Mouse (Mus musculus) lung, postnatal 0 days (tissue): ENCODE results near the gene Rps6kc1. TPM values are rescaled to one million over a fixed set of nuclear protein-coding genes. Genes with fewer than 3 reads are reported as not detected.
"Not testable (repeated sequence)": the region's sequence is repeated elsewhere in the genome, so short reads cannot be mapped to it uniquely, and the experiment has no call there.

Experiments used
- ATAC-seq: fragments of 200-750 bp; cut with Nextera tagmentation; 2 replicates; pipeline ENCODE4 v1.8.0; 2017; ENCODE audit warnings: moderate library complexity
- DNase-seq: peaks from one replicate; pipeline ENCODE4 v3.0.0-alpha.2; 2016; ENCODE audit warnings: low spot score
- H3K27ac ChIP-seq: fragments of 300-500 bp; sonication (generic); 2 replicates; pipeline ENCODE4 v1.5.1; 2014; ENCODE audit warnings: antibody characterized with exemption, mild to moderate bottlenecking, low read length, mixed read lengths
- H3K27me3 ChIP-seq: fragments of 300-500 bp; sonication (generic); replicated peaks from 2 replicates; pipeline ENCODE4 v1.6.1; 2014; ENCODE audit warnings: low read length, mixed read lengths; ENCODE audit not compliant: insufficient read depth
- H3K36me3 ChIP-seq: fragments of 300-500 bp; sonication (generic); 2 replicates; pipeline ENCODE4 v1.6.1; 2014; ENCODE audit warnings: low read length, mixed read lengths; ENCODE audit not compliant: insufficient read depth
- H3K4me1 ChIP-seq: fragments of 300-500 bp; sonication (generic); 2 replicates; pipeline ENCODE4 v1.6.1; 2014; ENCODE audit warnings: antibody characterized with exemption, low read depth, low read length, mixed read lengths; ENCODE audit not compliant: insufficient read depth
- H3K4me2 ChIP-seq: fragments of 300-500 bp; sonication (generic); replicated peaks from 2 replicates; pipeline ENCODE4 v1.6.1; 2014; ENCODE audit warnings: low read depth, mild to moderate bottlenecking, low read length, moderate library complexity, mixed read lengths
- H3K4me3 ChIP-seq: fragments of 300-500 bp; sonication (generic); 2 replicates; pipeline ENCODE4 v1.5.1; 2014; ENCODE audit warnings: low read depth, low read length
- H3K9ac ChIP-seq: fragments of 300-500 bp; sonication (generic); replicated peaks from 2 replicates; pipeline ENCODE4 v1.6.1; 2014; ENCODE audit warnings: low read depth, mild to moderate bottlenecking
- H3K9me3 ChIP-seq: fragments of 300-500 bp; sonication (generic); 2 replicates; pipeline ENCODE4 v1.6.1; 2016; ENCODE audit warnings: low read length, mixed read lengths
- CTCF ChIP-seq: IDR thresholded peaks from 2 replicates; pipeline ENCODE4 v1.5.1; 2016; ENCODE audit warnings: antibody characterized with exemption, mild to moderate bottlenecking
- EP300 ChIP-seq: IDR thresholded peaks from 2 replicates; pipeline ENCODE4 v1.6.1; 2016; ENCODE audit warnings: antibody characterized with exemption, mild to moderate bottlenecking, control low read depth
- WGBS: fragments of 180-500 bp; shearing (Covaris S2); extraction: QIAGEN DNeasy Blood & Tissue Kit; methylation state at CpG from one replicate; pipeline ENCODE4 v1.1.7; 2014; 5-methylcytosine and 5-hydroxymethylcytosine counted together
- polyA plus RNA-seq: library from polyadenylated mRNA; unstranded; fragments of >200 nt; fragmentation: Nextera tagmentation; extraction: Ambion mirVana; gene quantifications from 2 replicates; pipeline ENCODE4 v1.2.1, GENCODE M21; 2015

Gene Rps6kc1
- polyA plus RNA-seq, 1 experiment from 2014 or later: 8.5 TPM

DNA sequence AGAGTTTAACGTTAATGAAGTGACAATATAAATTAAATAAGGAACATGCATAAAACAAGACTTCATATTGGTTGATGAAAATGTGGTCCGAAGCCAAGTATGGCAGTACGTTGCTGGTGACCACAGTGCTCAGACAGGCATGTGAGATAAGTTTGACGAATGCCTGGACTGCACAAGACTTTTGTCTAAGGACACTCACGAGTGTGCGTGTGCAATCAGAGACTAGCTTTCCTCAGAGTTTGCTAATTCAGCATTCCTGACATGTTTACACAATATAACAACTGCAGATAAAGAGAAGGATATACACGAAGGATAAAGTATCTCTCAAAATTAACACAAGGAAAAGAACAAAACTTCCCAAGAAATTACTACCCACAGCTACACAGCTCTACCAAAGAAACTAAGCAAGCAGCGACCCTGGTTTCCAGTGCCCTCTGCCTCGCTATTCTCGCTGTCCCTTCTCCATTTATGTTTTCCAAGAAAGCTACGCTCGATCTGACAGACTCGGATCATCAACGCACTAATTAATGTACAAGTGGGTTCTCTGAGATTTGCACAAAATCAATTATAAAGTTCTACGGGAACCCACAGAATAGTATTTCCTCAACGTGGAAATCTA is 16.3 kb upstream of the Rps6kc1 start:
- peak; percentile 25 for ATAC-seq

DNA sequence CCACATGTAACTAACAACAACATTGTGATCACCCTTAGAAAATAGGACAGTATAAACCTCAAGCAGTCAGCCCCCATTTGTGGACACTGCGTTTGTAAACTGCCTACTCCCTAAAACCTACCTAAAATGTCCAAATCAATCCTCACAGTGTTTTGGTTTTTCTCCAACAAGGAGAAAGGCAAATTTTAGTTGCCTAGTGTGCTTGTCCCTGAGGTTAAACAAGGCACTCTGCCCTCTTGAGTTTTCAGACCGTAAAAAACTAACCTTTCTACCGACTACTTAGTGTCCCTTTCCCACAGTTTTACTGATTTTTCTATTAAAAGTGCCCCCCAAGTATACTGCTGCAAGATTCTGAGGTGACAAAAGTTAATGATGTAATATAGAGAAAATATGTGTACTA is 15.7 kb upstream of the Rps6kc1 start:
- ATAC-seq (no peak), DNase-seq (no peak)
- 45% methylated on average over 3 of the region's 3 CpGs for WGBS

More for the DNA sequence above, 16.3 kb upstream of the Rps6kc1 start:
- H3K9ac ChIP-seq: peak overlapping the region; percentile 81
- H3K27ac ChIP-seq: peak overlapping the region; percentile 96
- no peaks in the 10 kb centered on the region for H3K27me3 ChIP-seq
- no peaks in the 10 kb centered on the region for H3K9me3 ChIP-seq
- peak; percentile 85 for DNase-seq
- 6% methylated on average over 16 of the region's 16 CpGs for WGBS
- no peaks in the 10 kb centered on the region for H3K36me3 ChIP-seq
- H3K4me1 ChIP-seq: no peaks in the 10 kb centered on the region
- TF ChIP-seq CTCF (no peak), EP300 (peak; percentile 38; the same call in 1 of the 2 replicates)
- peak overlapping the region; percentile 66 for H3K4me3 ChIP-seq
- peak overlapping the region; percentile 65 for H3K4me2 ChIP-seq

DNA sequence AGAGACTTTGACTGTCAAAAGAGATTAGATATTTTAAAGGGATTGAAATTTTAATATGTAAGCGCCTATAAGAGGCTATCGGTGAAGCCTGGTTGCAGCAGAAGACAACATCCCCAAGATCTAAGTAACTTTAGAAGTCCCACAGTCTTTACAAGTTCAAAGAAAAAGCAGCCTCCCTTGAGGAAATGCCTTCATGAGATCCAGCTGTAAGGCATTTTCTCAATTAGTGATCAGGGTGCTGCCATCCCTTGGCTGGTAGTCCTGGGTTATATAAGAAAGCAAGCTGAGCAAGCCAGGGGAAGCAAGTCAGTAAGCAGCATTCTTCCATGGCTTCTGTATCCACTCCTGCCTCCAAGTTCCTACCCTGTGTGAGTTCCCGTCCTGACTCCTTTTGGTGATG is 13.2 kb upstream of the Rps6kc1 start, which contains the start of gene Angel2:
Angel2 (plus strand) TSS at position 301 of the 400 bp plus-strand sequence.
- ATAC-seq, H3K4me2 ChIP-seq, H3K9ac ChIP-seq, H3K27me3 ChIP-seq, DNase-seq, H3K4me1 ChIP-seq, H3K27ac ChIP-seq, H3K4me3 ChIP-seq, H3K36me3 ChIP-seq, H3K9me3 ChIP-seq: not testable (repeated sequence)
- 85% methylated on average over 3 of the region's 3 CpGs for WGBS

More for the DNA sequence above, 15.7 kb upstream of the Rps6kc1 start:
- Histone ChIP-seq H3K4me3 (peak overlapping the region; percentile 66; the same call in 1 of the 2 replicates), H3K9me3 (no peaks in the 10 kb centered on the region), H3K27me3 (no peaks in the 10 kb centered on the region), H3K36me3 (no peaks in the 10 kb centered on the region), H3K4me1 (no peaks in the 10 kb centered on the region), H3K9ac (no peak overlapping the region), H3K27ac (no peak overlapping the region), H3K4me2 (peak overlapping the region; percentile 65; the same call in 1 of the 2 replicates)
- no peak for TF ChIP-seq CTCF
- no peak for TF ChIP-seq EP300

DNA sequence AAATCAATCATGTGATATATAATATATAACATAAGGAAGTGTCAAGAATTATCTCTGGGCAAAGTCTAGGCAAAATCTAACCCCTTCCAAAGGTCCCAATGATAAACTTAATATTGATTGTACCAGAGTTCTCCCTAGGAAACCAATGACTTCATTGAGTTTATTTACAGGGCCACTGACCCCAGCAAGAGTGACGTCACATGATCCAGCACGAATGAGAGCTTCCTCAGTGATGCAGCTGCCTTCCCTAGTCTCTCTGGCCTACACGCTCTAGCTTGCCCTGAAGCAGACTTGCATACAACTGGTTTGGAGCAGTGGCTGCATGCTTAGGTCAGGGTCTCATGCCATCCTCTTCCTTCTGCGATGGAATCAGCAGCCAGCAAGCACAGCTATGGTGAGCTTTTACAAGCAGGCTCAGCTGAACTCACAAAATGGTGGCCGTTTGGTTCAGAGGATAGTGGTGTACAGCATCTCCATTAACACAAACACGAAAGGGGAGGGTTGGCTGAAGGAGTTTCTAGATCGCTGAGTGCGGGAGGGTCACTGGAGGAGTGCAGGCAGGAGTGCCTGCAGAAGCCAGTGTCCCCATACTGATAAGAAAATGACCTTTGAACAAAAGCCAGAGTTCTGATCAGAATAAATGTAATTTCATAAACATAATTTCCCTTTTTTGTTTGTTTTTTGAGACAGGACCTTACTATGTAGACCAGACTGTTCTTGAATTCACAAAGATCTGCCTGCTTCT is 8.3 kb upstream of the Rps6kc1 start:
- no peak overlapping the region for H3K4me2 ChIP-seq
- no peaks in the 10 kb centered on the region for H3K4me1 ChIP-seq
- no peak overlapping the region for H3K4me3 ChIP-seq
- ATAC-seq: no peak
- DNase-seq: no peak
- H3K27ac ChIP-seq: no peak overlapping the region
- H3K36me3 ChIP-seq: no peaks in the 10 kb centered on the region
- 56% methylated on average over 8 of the region's 8 CpGs for WGBS
- H3K9ac ChIP-seq: no peak overlapping the region
- TF ChIP-seq EP300 (no peak), CTCF (no peak)
- no peaks in the 10 kb centered on the region for H3K27me3 ChIP-seq
- H3K9me3 ChIP-seq: no peaks in the 10 kb centered on the region

DNA sequence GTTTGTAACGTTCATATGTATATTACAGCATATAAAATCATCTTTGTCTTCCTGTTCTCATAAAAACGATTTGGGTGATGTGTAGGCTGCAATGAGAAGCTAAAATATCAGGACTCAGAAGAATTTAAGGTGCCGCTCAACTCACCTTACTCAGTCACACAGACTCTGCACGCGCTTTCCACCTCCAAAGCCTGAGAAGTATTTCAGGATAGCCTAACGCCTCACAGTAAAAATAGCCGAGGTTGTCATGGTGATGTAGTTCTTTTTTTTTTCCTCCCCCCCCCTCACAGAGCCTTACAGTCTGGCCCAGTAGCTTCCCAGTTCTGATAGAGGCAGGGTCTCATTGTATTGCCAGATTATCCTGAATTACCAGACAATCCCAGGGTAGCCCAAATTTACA is 7.4 kb upstream of the Rps6kc1 start:
- no peaks in the 10 kb centered on the region for H3K27me3 ChIP-seq
- H3K27ac ChIP-seq: no peak overlapping the region
- H3K9me3 ChIP-seq: no peaks in the 10 kb centered on the region
- H3K4me1 ChIP-seq: no peaks in the 10 kb centered on the region
- DNase-seq (no peak), ATAC-seq (no peak)
- WGBS: 47% methylated on average over 7 of the region's 7 CpGs
- H3K36me3 ChIP-seq: no peaks in the 10 kb centered on the region
- H3K9ac ChIP-seq: no peak overlapping the region
- no peak overlapping the region for H3K4me2 ChIP-seq
- no peak overlapping the region for H3K4me3 ChIP-seq
- no peak for TF ChIP-seq EP300
- no peak for TF ChIP-seq CTCF

DNA sequence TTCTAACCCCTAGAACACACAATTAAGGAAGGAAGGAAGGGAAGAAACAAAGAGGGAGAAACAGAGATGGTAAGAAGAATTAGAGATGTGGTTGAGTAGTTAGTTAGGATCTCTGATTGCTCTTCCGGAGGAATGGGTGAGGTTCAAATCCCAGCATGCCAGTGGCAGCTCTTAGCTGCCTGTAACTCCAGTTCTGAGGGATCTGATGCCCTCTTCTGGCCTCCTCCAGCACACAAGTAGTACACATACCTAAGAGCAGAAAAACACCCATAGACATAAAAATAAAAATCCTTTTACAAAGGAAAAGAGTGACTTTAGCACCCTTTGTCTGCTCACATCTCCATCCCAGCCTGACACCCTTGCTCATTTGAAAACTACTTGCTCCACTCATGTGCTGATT is 1.1 kb upstream of the Rps6kc1 start:
- H3K9ac ChIP-seq: no peak overlapping the region
- no peaks in the 10 kb centered on the region for H3K9me3 ChIP-seq
- H3K4me2 ChIP-seq: no peak overlapping the region
- no peaks in the 10 kb centered on the region for H3K27me3 ChIP-seq
- DNase-seq (peak; percentile 42), ATAC-seq (no peak)
- H3K4me1 ChIP-seq: peaks cover 5% of the 10 kb centered on the region; the same call in 1 of the 2 replicates
- H3K36me3 ChIP-seq: no peaks in the 10 kb centered on the region
- peak; percentile 42 for TF ChIP-seq CTCF
- no peak for TF ChIP-seq EP300
- no peak overlapping the region for H3K27ac ChIP-seq
- no peak overlapping the region for H3K4me3 ChIP-seq
- WGBS: 60% methylated on average over 1 of the region's 1 CpGs
